Comparison of ENCODE assay signal across 12 mouse cellular contexts in genomic region chr17:25076906-25077305, GRCm38 (mm10). TPM values are rescaled to one million over a fixed set of nuclear protein-coding genes. Genes with fewer than 3 reads are reported as not detected.
DNase-seq lines count a peak whose midpoint lies in the region; ATAC-seq and TF ChIP-seq lines count a peak whose summit lies in the region.
"Had no signal": no experiment of that assay in that cellular context is flagged by ENCODE, and none has a peak within 500 bp of the region (broad histone marks: within the 10 kb centered on the region; RNA-seq: fewer than 3 reads in every experiment).

No protein-coding gene starts in this region.

- H3K27ac ChIP-seq in forebrain, embryonic 15.5 days (replicated peaks): peak overlapping the region; percentile 70; the same call in 1 of the 2 replicates
- H3K27ac ChIP-seq in forebrain, embryonic 10.5 days: no peak overlapping the region
- peak overlapping the region; percentile 81 for H3K27ac ChIP-seq in hindbrain, postnatal 0 days
- no peak overlapping the region for H3K27ac ChIP-seq in hindbrain, embryonic 11.5 days (ENCODE audit: low read depth, low read length)
- H3K27ac ChIP-seq in lung, embryonic 15.5 days: no peak overlapping the region
- H3K27ac ChIP-seq: liver, embryonic 14.5 days had no signal

- peaks cover 7% of the 10 kb centered on the region for H3K4me1 ChIP-seq in forebrain, embryonic 15.5 days
- H3K4me1 ChIP-seq in forebrain, embryonic 10.5 days: no peaks in the 10 kb centered on the region; the same call in 1 of the 2 replicates
- peaks cover 16% of the 10 kb centered on the region for H3K4me1 ChIP-seq in hindbrain, postnatal 0 days (ENCODE audit: insufficient read depth, low read length)
- no peaks in the 10 kb centered on the region for H3K4me1 ChIP-seq in hindbrain, embryonic 11.5 days (replicated peaks; ENCODE audit: control insufficient read depth, insufficient read depth, low read length)
- H3K4me1 ChIP-seq in lung, embryonic 15.5 days: peaks cover 32% of the 10 kb centered on the region

- no peak for ATAC-seq in forebrain, embryonic 15.5 days (replicated peaks)
- no peak for ATAC-seq in hindbrain, postnatal 0 days
- no peak for ATAC-seq in hindbrain, embryonic 11.5 days (ENCODE audit: low FRiP score)
- no peak for ATAC-seq in lung, embryonic 15.5 days (ENCODE audit: borderline replicate concordance, extremely low read depth, low FRiP score, low TSS enrichment)

- no peak for DNase-seq in forebrain, embryonic 10.5 days (ENCODE audit: extremely low spot score, low spot score)
- peak; percentile 31 for DNase-seq in hindbrain, postnatal 0 days (ENCODE audit: low spot score)
- DNase-seq in hindbrain, embryonic 11.5 days (ENCODE audit: low spot score): no peak
- no peak for DNase-seq in lung, postnatal 10 days
- peak; percentile 49 to 51 for DNase-seq in cerebellum, postnatal 36 days
- no peak for DNase-seq in retina, postnatal 1 day

- no peak for TF ChIP-seq CTCF in hindbrain, postnatal 0 days (IDR thresholded peaks at IDR 0.05; ENCODE audit: low read depth)

- no peak overlapping the region for H3K9ac ChIP-seq in forebrain, embryonic 15.5 days (replicated peaks)
- no peak overlapping the region for H3K9ac ChIP-seq in hindbrain, postnatal 0 days (replicated peaks; ENCODE audit: low read length)
- no peak overlapping the region for H3K9ac ChIP-seq in hindbrain, embryonic 11.5 days (ENCODE audit: low read depth, low read length)
- no peak overlapping the region for H3K9ac ChIP-seq in lung, embryonic 15.5 days
- H3K9ac ChIP-seq: liver, embryonic 14.5 days had no signal

- no peak overlapping the region for H3K4me3 ChIP-seq in forebrain, embryonic 15.5 days
- H3K4me3 ChIP-seq in forebrain, embryonic 10.5 days: no peak overlapping the region
- H3K4me3 ChIP-seq in hindbrain, postnatal 0 days (ENCODE audit: low read length): no peak overlapping the region
- H3K4me3 ChIP-seq in hindbrain, embryonic 11.5 days (ENCODE audit: low read depth, low read length): no peak overlapping the region
- peak overlapping the region; percentile 44; the same call in 1 of the 2 replicates for H3K4me3 ChIP-seq in lung, embryonic 15.5 days

- H3K36me3 ChIP-seq in forebrain, embryonic 15.5 days: peaks cover 4% of the 10 kb centered on the region; the same call in 1 of the 2 replicates
- peaks cover 17% of the 10 kb centered on the region; the same call in 1 of the 2 replicates for H3K36me3 ChIP-seq in forebrain, embryonic 10.5 days (replicated peaks)
- 0 out of 2 replicates have a peak, but pooled peaks cover 1% of the 10 kb centered on the region for H3K36me3 ChIP-seq in hindbrain, postnatal 0 days (ENCODE audit: insufficient read depth, low read length)
- H3K36me3 ChIP-seq in hindbrain, embryonic 11.5 days (ENCODE audit: control insufficient read depth, insufficient read depth, low read length): no peaks in the 10 kb centered on the region
- H3K36me3 ChIP-seq in lung, embryonic 15.5 days: no peaks in the 10 kb centered on the region; the same call in 1 of the 2 replicates

- H3K4me2 ChIP-seq in forebrain, embryonic 15.5 days (replicated peaks): no peak overlapping the region
- no peak overlapping the region for H3K4me2 ChIP-seq in hindbrain, postnatal 0 days (ENCODE audit: low read depth, low read length)
- H3K4me2 ChIP-seq in hindbrain, embryonic 11.5 days (replicated peaks; ENCODE audit: low read depth, low read length): no peak overlapping the region
- H3K4me2 ChIP-seq in lung, embryonic 15.5 days: peak overlapping the region; percentile 61

- H3K9me3 ChIP-seq in forebrain, embryonic 15.5 days: no peaks in the 10 kb centered on the region
- H3K9me3 ChIP-seq in forebrain, embryonic 10.5 days: no peaks in the 10 kb centered on the region
- H3K9me3 ChIP-seq in hindbrain, postnatal 0 days (ENCODE audit: low read length): no peaks in the 10 kb centered on the region
- no peaks in the 10 kb centered on the region for H3K9me3 ChIP-seq in hindbrain, embryonic 11.5 days (ENCODE audit: control insufficient read depth, low read length)
- H3K9me3 ChIP-seq in lung, embryonic 15.5 days: no peaks in the 10 kb centered on the region

- 85% methylated on average over 4 of the region's 4 CpGs for WGBS in forebrain, embryonic 15.5 days
- WGBS in forebrain, embryonic 10.5 days: 87% methylated on average over 4 of the region's 4 CpGs
- WGBS in hindbrain, postnatal 0 days: 56% methylated on average over 4 of the region's 4 CpGs
- 91% methylated on average over 4 of the region's 4 CpGs for WGBS in hindbrain, embryonic 11.5 days
- 81% methylated on average over 4 of the region's 4 CpGs for WGBS in lung, embryonic 15.5 days

- no peaks in the 10 kb centered on the region for H3K27me3 ChIP-seq in forebrain, embryonic 15.5 days
- no peaks in the 10 kb centered on the region for H3K27me3 ChIP-seq in forebrain, embryonic 10.5 days (ENCODE audit: poor library complexity, severe bottlenecking)
- no peaks in the 10 kb centered on the region for H3K27me3 ChIP-seq in hindbrain, postnatal 0 days (ENCODE audit: insufficient read depth, low read length)
- H3K27me3 ChIP-seq in hindbrain, embryonic 11.5 days (ENCODE audit: control insufficient read depth, insufficient read depth, low read length): no peaks in the 10 kb centered on the region
- no peaks in the 10 kb centered on the region for H3K27me3 ChIP-seq in lung, embryonic 15.5 days

RNA-seq across cellular contexts. Expression of gene Tmem204, which starts 6.5 kb away (rescaled TPM):
- 10.5 and 11.5 TPM in 2 replicates for polyA plus RNA-seq in forebrain, embryonic 15.5 days (2015; fragmentation: Nextera tagmentation; extraction: Ambion mirVana)
- 10.9 and 11.5 TPM in 2 replicates for polyA plus RNA-seq in forebrain, embryonic 10.5 days (2016; fragmentation: Nextera tagmentation; extraction: Ambion mirVana)
- total RNA-seq in hindbrain, postnatal 0 days (2014; rRNA removed): 15.4 and 21.5 TPM in 2 replicates
- 11.5 and 11.7 TPM in 2 replicates for polyA plus RNA-seq in hindbrain, postnatal 0 days (2015; fragmentation: Nextera tagmentation; extraction: Ambion mirVana)
- polyA plus RNA-seq in hindbrain, embryonic 11.5 days (2014; fragmentation: Nextera tagmentation; extraction: Ambion mirVana): 9.3 and 10.7 TPM in 2 replicates
- polyA plus RNA-seq in lung, embryonic 15.5 days (2015; fragmentation: Nextera tagmentation; extraction: Ambion mirVana): 88.2 and 93.2 TPM in 2 replicates
- total RNA-seq: MEL had no signal

RNA-seq across cellular contexts. Expression of gene Telo2, which starts 38.9 kb away (rescaled TPM):
- polyA plus RNA-seq in forebrain, embryonic 15.5 days (2015; fragmentation: Nextera tagmentation; extraction: Ambion mirVana): 54.6 and 57.2 TPM in 2 replicates
- 54.6 TPM in 2 replicates for polyA plus RNA-seq in forebrain, embryonic 10.5 days (2016; fragmentation: Nextera tagmentation; extraction: Ambion mirVana)
- 46.9 and 59.3 TPM in 2 replicates for total RNA-seq in hindbrain, postnatal 0 days (2014; rRNA removed)
- polyA plus RNA-seq in hindbrain, postnatal 0 days (2015; fragmentation: Nextera tagmentation; extraction: Ambion mirVana): 32.5 and 33.1 TPM in 2 replicates
- polyA plus RNA-seq in hindbrain, embryonic 11.5 days (2014; fragmentation: Nextera tagmentation; extraction: Ambion mirVana): 23.5 and 28.8 TPM in 2 replicates
- 42.2 and 46.3 TPM in 2 replicates for polyA plus RNA-seq in lung, embryonic 15.5 days (2015; fragmentation: Nextera tagmentation; extraction: Ambion mirVana)

RNA-seq across cellular contexts. Expression of gene Ptx4, which starts 43.7 kb away (rescaled TPM):
- not detected in 2 replicates for polyA plus RNA-seq in forebrain, embryonic 15.5 days (2015; fragmentation: Nextera tagmentation; extraction: Ambion mirVana)
- 0.30 TPM in 1 of 2 replicates, not detected in the other for polyA plus RNA-seq in forebrain, embryonic 10.5 days (2016; fragmentation: Nextera tagmentation; extraction: Ambion mirVana)
- total RNA-seq in hindbrain, postnatal 0 days (2014; rRNA removed): 0.63 TPM in 1 of 2 replicates, not detected in the other
- 0.21 and 0.26 TPM in 2 replicates for polyA plus RNA-seq in hindbrain, postnatal 0 days (2015; fragmentation: Nextera tagmentation; extraction: Ambion mirVana)
- not detected in 2 replicates for polyA plus RNA-seq in hindbrain, embryonic 11.5 days (2014; fragmentation: Nextera tagmentation; extraction: Ambion mirVana)
- polyA plus RNA-seq in lung, embryonic 15.5 days (2015; fragmentation: Nextera tagmentation; extraction: Ambion mirVana): 0.14 TPM in 1 of 2 replicates, not detected in the other
- total RNA-seq: MEL had no signal
- polyA plus RNA-seq: intestine, embryonic 14.5 days; liver, embryonic 14.5 days; urinary bladder, adult 2 months had no signal

RNA-seq across cellular contexts. Expression of gene Clcn7, which starts 56.3 kb away (rescaled TPM):
- polyA plus RNA-seq in forebrain, embryonic 15.5 days (2015; fragmentation: Nextera tagmentation; extraction: Ambion mirVana): 28.8 and 30.4 TPM in 2 replicates
- polyA plus RNA-seq in forebrain, embryonic 10.5 days (2016; fragmentation: Nextera tagmentation; extraction: Ambion mirVana): 24.3 and 24.7 TPM in 2 replicates
- total RNA-seq in hindbrain, postnatal 0 days (2014; rRNA removed): 34.9 and 40.6 TPM in 2 replicates
- polyA plus RNA-seq in hindbrain, postnatal 0 days (2015; fragmentation: Nextera tagmentation; extraction: Ambion mirVana): 22.9 and 23.3 TPM in 2 replicates
- 16.6 and 18.7 TPM in 2 replicates for polyA plus RNA-seq in hindbrain, embryonic 11.5 days (2014; fragmentation: Nextera tagmentation; extraction: Ambion mirVana)
- 21.4 and 22.4 TPM in 2 replicates for polyA plus RNA-seq in lung, embryonic 15.5 days (2015; fragmentation: Nextera tagmentation; extraction: Ambion mirVana)

Comparison
In these comparisons a context has a peak if more than half of its experiments do, and no peak if none do; other contexts are left out.
1. H3K27ac ChIP-seq: peak in forebrain, embryonic 15.5 days (single experiment) and hindbrain, postnatal 0 days (single experiment); none in forebrain, embryonic 10.5 days (single experiment), hindbrain, embryonic 11.5 days (single experiment) and lung, embryonic 15.5 days (single experiment).
2. DNase-seq: peak in hindbrain, postnatal 0 days (single experiment) and cerebellum, postnatal 36 days (2 of 2); none in forebrain, embryonic 10.5 days (single experiment), hindbrain, embryonic 11.5 days (single experiment), lung, postnatal 10 days (single experiment) and retina, postnatal 1 day (single experiment).